Mouse (Mus musculus): ENCODE measurements around the gene Hist2h2ac. TPM values are rescaled to one million over a fixed set of nuclear protein-coding genes. Genes with fewer than 3 reads are reported as not detected.
"Not testable (repeated sequence)": the region's sequence is repeated elsewhere in the genome, so short reads cannot be mapped to it uniquely, and the experiment has no call there.

Hist2h2ac gene
- polyA plus RNA-seq (2012; ENCODE audit: insufficient read depth, insufficient read length, missing spikeins) = not detected in 2 replicates

GRCm38 (mm10) chr3:96220765-96221639 is at the start of gene Hist2h2ac, which contains the start of gene Hist2h2be:
TSS of gene Hist2h2ac (minus strand) at chr3:96220880.
TSS of gene Hist2h2be (plus strand) at chr3:96221119.
- Histone ChIP-seq H3K4me3 (ENCODE audit: insufficient read depth, low read depth, low read length) (peak within 1 kb of the TSS; percentile 85), H3K4me1 (ENCODE audit: control insufficient read depth, insufficient read depth, insufficient read length, low read length) (peaks cover 6% of the 10 kb centered on the region), H3K27ac (replicated peaks; ENCODE audit: low read depth, low read length) (peak within 1 kb of the TSS; percentile 87)

DNA sequence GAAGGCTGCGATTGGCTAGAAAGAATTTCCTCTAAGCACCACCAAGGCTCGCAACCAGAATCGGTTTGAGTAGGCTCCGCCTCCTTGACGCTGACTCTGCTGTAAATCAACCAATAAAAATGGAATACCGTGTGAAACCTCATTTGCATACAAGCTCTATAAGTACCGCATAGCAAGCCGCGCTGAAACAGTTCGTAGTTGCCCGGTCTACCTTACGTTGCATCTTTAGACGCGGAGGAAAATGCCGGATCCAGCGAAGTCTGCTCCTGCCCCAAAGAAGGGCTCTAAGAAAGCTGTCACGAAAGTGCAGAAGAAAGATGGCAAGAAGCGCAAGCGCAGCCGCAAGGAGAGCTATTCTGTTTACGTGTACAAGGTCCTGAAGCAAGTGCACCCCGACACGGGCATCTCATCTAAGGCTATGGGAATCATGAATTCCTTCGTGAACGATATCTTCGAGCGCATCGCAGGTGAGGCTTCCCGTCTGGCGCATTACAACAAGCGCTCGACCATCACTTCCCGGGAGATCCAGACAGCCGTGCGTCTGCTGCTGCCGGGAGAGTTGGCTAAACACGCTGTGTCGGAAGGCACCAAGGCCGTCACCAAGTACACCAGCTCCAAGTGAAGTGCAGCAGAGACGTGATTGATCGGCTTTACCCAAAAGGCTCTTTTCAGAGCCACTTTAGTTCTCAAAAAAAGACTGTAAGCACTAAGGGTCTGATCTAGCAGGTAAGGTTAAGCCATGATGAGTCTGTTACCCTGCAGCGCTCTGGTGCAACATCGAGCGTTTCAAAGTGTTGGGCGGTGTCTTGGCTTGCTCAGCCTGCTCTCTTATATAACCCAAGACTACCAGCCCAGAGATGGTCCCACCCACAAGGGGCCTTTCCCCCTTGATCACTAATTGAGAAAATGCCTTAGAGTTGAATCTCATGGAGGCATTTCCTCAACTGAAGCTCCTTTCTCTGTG is 49.1 kb upstream of the Hist2h2ac start, which contains the start of gene Hist2h2bb:
Gene Hist2h2bb (plus strand): TSS at position 242 of the 964 bp plus-strand sequence.
- Histone ChIP-seq H3K4me1 (ENCODE audit: control insufficient read depth, insufficient read depth, insufficient read length, low read length) (no peaks in the 10 kb centered on the region), H3K27ac (replicated peaks; ENCODE audit: low read depth, low read length) (peak within 1 kb of the TSS; percentile 72), H3K4me3 (ENCODE audit: insufficient read depth, low read depth, low read length) (peak within 1 kb of the TSS; percentile 61)

DNA sequence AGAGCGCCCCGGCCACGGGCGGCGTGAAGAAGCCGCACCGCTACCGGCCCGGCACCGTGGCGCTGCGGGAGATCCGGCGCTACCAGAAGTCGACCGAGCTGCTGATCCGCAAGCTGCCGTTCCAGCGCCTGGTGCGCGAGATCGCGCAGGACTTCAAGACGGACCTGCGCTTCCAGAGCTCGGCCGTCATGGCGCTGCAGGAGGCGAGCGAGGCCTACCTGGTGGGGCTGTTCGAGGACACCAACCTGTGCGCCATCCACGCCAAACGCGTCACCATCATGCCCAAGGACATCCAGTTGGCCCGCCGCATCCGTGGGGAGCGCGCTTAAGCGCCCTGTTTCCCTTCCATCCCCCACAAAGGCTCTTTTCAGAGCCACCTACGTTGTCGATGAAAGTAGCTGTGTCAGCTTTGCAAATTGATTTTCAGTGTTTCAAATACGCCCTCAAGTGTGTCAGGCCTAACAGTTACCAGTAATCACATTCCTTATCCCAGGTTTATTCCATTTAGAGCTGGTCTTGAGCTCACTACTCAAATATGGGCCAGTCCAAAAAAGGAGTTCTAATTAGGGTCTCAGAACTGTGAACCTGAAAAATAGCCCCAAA is 48.2 kb upstream of the Hist2h2ac start:
- H3K27ac ChIP-seq (replicated peaks; ENCODE audit: low read depth, low read length) = peak overlapping the region; percentile 72
- peak overlapping the region; percentile 51 for H3K4me3 ChIP-seq (ENCODE audit: insufficient read depth, low read depth, low read length)
- not testable (repeated sequence) for H3K4me1 ChIP-seq (ENCODE audit: control insufficient read depth, insufficient read depth, insufficient read length, low read length)

- peaks cover 5% of the 10 kb centered on the region; the same call in 1 of the 2 replicates for H3K4me1 ChIP-seq (ENCODE audit: control insufficient read depth, insufficient read depth, insufficient read length, low read length)
- H3K4me3 ChIP-seq (ENCODE audit: insufficient read depth, low read depth, low read length) = peak within 1 kb of the TSS; percentile 51
- peak within 1 kb of the TSS; percentile 72 for H3K27ac ChIP-seq (replicated peaks; ENCODE audit: low read depth, low read length)
Measured at GRCm38 (mm10) chr3:96268051-96268775, 47.5 kb upstream of the Hist2h2ac start, which contains the start of gene Hist2h3b. TSS of gene Hist2h3b (plus strand) at chr3:96268654.

- no peak overlapping the region for H3K4me3 ChIP-seq (ENCODE audit: insufficient read depth, low read depth, low read length)
- H3K4me1 ChIP-seq (ENCODE audit: control insufficient read depth, insufficient read depth, insufficient read length, low read length) = peaks cover 5% of the 10 kb centered on the region; the same call in 1 of the 2 replicates
- H3K27ac ChIP-seq (replicated peaks; ENCODE audit: low read depth, low read length) = no peak overlapping the region
Measured at GRCm38 (mm10) chr3:96267541-96267940, 46.9 kb upstream of the Hist2h2ac start.

DNA sequence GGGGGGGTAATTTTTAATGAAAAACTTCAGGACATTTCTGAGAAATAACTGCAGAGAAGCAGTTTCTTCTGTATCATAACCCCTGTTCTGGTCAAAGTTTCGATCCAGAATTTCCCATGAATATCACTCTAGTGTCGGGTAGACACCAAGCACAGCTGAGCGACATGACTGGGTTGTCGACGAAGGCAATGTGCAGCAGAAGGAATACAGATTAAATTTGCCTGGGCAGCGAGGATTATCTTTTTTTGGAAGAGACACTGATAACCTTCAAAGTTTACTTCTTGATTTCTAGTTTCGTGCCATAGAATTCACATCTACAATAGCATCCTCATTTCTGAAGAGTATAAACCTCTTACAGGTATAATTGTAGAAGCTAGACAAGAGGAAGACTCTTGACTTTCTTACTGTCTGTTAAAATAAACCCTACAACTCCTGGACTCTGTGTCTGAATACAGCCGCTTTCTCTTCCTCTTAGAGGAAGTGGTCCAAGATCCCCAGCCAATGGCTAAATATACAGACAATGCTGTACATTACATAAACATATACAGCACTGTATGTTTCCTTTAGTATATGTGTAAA is 45.5 kb upstream of the Hist2h2ac start:
- peaks cover 5% of the 10 kb centered on the region; the same call in 1 of the 2 replicates for H3K4me1 ChIP-seq (ENCODE audit: control insufficient read depth, insufficient read depth, insufficient read length, low read length)
- H3K27ac ChIP-seq (replicated peaks; ENCODE audit: low read depth, low read length) = no peak overlapping the region
- H3K4me3 ChIP-seq (ENCODE audit: insufficient read depth, low read depth, low read length) = no peak overlapping the region

GRCm38 (mm10) chr3:96264404-96264949 is 43.8 kb upstream of the Hist2h2ac start:
- Histone ChIP-seq H3K27ac (replicated peaks; ENCODE audit: low read depth, low read length) (peak overlapping the region; percentile 97), H3K4me3 (ENCODE audit: insufficient read depth, low read depth, low read length) (peak overlapping the region; percentile 77), H3K4me1 (ENCODE audit: control insufficient read depth, insufficient read depth, insufficient read length, low read length) (peaks cover 5% of the 10 kb centered on the region; the same call in 1 of the 2 replicates)

GRCm38 (mm10) chr3:96263558-96264403 is 43.1 kb upstream of the Hist2h2ac start:
- H3K27ac ChIP-seq (replicated peaks; ENCODE audit: low read depth, low read length) = peak overlapping the region; percentile 97
- peak overlapping the region; percentile 77 for H3K4me3 ChIP-seq (ENCODE audit: insufficient read depth, low read depth, low read length)
- peaks cover 5% of the 10 kb centered on the region; the same call in 1 of the 2 replicates for H3K4me1 ChIP-seq (ENCODE audit: control insufficient read depth, insufficient read depth, insufficient read length, low read length)

DNA sequence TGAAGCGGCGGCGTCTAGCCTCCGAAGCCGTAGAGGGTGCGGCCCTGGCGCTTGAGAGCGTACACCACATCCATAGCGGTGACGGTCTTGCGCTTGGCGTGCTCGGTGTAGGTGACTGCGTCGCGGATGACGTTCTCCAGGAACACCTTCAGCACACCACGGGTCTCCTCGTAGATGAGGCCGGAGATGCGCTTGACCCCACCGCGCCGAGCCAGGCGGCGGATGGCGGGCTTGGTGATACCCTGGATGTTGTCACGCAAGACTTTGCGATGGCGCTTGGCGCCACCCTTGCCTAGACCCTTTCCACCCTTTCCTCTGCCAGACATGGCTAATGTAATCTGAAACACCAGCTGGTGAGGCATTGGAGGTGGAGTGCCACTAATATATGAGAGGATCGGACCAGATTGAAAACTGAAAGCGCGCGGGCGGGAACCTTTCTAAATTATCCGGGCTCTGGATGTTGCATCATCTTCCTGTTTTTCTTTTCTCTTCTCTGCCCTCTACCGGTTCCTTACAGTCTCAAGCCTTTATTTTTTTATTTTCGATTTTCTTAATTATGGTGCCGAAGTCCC is 42.4 kb upstream of the Hist2h2ac start, which contains the start of gene Hist2h4:
Gene Hist2h4 (minus strand): TSS at position 333 of the 572 bp plus-strand sequence.
- Histone ChIP-seq H3K4me3 (ENCODE audit: insufficient read depth, low read depth, low read length) (peak within 1 kb of the TSS; percentile 94), H3K27ac (replicated peaks; ENCODE audit: low read depth, low read length) (peak within 1 kb of the TSS; percentile 97), H3K4me1 (ENCODE audit: control insufficient read depth, insufficient read depth, insufficient read length, low read length) (peaks cover 5% of the 10 kb centered on the region; the same call in 1 of the 2 replicates)

DNA sequence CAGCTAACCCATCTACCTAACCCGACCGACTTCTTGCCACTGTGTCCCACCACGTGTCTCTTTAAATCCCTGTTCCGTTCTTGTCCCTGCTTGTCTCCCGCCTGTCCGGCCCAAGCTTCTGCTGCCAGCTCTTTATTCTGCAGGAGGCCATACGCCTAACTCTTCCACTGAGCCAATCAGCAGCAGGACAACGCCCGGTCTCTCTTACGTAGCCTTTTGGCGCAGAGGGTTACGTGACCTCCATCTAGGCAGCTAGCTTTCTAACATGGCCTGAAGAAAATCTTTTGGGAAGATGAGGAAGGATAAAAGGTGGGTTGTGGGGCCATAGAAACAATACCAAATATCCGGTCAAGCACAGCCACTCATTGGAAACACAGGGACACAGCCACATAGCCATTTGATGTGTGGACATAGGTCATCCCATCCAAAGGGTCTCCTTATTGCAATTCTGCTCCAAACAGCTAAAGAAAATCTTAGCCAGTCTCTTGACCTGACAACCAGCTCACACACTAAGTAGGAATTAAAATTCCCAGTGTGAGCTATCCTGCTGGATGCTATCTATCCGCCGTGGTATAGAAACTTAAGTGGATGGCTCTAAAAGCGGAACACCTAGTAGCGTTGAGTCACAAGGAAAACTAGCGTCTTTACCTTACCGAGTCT is 41.7 kb upstream of the Hist2h2ac start:
- H3K4me1 ChIP-seq (ENCODE audit: control insufficient read depth, insufficient read depth, insufficient read length, low read length) = peaks cover 5% of the 10 kb centered on the region; the same call in 1 of the 2 replicates
- peak overlapping the region; percentile 94 for H3K4me3 ChIP-seq (ENCODE audit: insufficient read depth, low read depth, low read length)
- H3K27ac ChIP-seq (replicated peaks; ENCODE audit: low read depth, low read length) = peak overlapping the region; percentile 94

GRCm38 (mm10) chr3:96261623-96262022 is 40.9 kb upstream of the Hist2h2ac start:
- peak overlapping the region; percentile 94 for H3K4me3 ChIP-seq (ENCODE audit: insufficient read depth, low read depth, low read length)
- peaks cover 5% of the 10 kb centered on the region; the same call in 1 of the 2 replicates for H3K4me1 ChIP-seq (ENCODE audit: control insufficient read depth, insufficient read depth, insufficient read length, low read length)

GRCm38 (mm10) chr3:96260220-96260619 is 39.5 kb upstream of the Hist2h2ac start:
- H3K27ac ChIP-seq (replicated peaks; ENCODE audit: low read depth, low read length) = no peak overlapping the region
- peaks cover 7% of the 10 kb centered on the region; the same call in 1 of the 2 replicates for H3K4me1 ChIP-seq (ENCODE audit: control insufficient read depth, insufficient read depth, insufficient read length, low read length)
- no peak overlapping the region for H3K4me3 ChIP-seq (ENCODE audit: insufficient read depth, low read depth, low read length)

More at GRCm38 (mm10) chr3:96261623-96262022, 40.9 kb upstream of the Hist2h2ac start:
- H3K27ac ChIP-seq (replicated peaks; ENCODE audit: low read depth, low read length) = peak overlapping the region; percentile 41
